Mouse (Mus musculus) thymus, adult 18-20 months (tissue): ENCODE measurements around the gene Wnt10a.
A peak's percentile ranks its signal among the peaks of the same experiment; 100 is the strongest.

Source experiments
- DNase-seq, 2 experiments: peaks; one replicate each; pipeline ENCODE4 v3.0.0; 2022; ENCODE audit warnings: mixed read lengths in 2 of 2

Wnt10a gene

DNA sequence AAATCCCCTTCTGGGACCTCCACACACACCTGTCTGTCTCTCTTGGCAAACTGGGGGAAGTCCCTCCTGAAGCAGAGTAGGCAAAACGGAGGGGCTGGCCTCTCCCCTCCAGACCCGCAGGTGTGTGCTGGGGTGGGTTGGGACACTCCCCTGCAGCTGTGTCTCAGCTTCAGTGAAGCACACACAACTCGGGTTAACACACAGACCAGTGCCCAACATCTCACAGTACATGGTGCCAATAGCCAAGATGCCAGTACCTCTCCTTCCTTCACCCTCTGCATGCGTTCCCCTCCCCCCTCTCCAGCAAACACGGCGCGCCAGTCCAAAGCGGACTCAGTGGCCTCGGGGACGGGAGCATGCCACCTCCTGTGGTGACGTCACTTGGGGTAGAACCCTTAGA is at the start of gene Wnt10a:
TSS of gene Wnt10a (plus strand) at position 268 of the 400 bp plus-strand sequence.
- DNase-seq, result no peak

GRCm38 (mm10) chr1:74747335-74747734 is 44.0 kb upstream of the Wnt10a start:
- DNase-seq, result no peak

GRCm38 (mm10) chr1:74748643-74749271 is 42.6 kb upstream of the Wnt10a start, which contains the start of gene Prkag3:
TSS of gene Prkag3 (minus strand) at chr1:74749221.
- DNase-seq, result peak in 1 of 2 experiments; percentile 17

GRCm38 (mm10) chr1:74749301-74749700 is 42.0 kb upstream of the Wnt10a start:
- DNase-seq, result no peak

- DNase-seq, result no peak
Observed at GRCm38 (mm10) chr1:74750683-74751082, 40.6 kb upstream of the Wnt10a start.

GRCm38 (mm10) chr1:74752150-74752549 is 39.2 kb upstream of the Wnt10a start:
- no peak for DNase-seq

- DNase-seq, result no peak
Observed at GRCm38 (mm10) chr1:74752833-74753232, 38.5 kb upstream of the Wnt10a start.

GRCm38 (mm10) chr1:74753266-74753974 is 37.9 kb upstream of the Wnt10a start:
- DNase-seq, result no peak

DNA sequence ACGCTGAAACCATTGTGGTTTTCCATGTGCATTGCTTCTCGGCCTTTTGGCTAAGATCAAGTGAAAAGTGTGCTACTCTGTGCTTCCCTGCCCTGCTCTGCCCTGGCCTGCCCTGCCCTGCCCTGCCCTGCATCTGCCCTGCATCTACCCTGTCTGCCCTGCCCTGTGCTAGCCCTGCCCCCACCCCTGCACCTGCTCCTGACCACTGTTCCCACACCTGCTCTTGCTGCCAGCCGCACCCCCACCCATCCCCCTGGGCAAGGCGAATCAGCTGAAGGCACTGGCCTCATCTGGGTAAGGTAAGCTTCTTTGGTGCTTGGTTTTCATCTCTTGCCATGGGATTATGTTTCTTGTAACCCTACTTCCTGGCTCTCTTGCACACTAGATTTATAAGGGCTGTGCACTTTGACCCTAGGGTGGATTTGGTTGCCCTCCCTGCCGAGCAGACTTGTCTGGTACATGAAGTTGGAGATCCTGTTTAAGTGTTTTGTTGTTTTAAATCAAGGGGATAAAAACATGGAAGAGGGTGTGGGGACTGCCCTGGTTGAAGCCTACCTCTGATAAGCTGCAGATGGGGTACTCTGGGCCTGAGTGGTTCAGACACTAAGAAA is 37.0 kb upstream of the Wnt10a start:
- DNase-seq, result peak; percentile 16 to 24

GRCm38 (mm10) chr1:74759773-74760172 is 31.5 kb upstream of the Wnt10a start:
- no peak for DNase-seq

- no peak for DNase-seq
Observed at GRCm38 (mm10) chr1:74763081-74763480, 28.2 kb upstream of the Wnt10a start.

DNA sequence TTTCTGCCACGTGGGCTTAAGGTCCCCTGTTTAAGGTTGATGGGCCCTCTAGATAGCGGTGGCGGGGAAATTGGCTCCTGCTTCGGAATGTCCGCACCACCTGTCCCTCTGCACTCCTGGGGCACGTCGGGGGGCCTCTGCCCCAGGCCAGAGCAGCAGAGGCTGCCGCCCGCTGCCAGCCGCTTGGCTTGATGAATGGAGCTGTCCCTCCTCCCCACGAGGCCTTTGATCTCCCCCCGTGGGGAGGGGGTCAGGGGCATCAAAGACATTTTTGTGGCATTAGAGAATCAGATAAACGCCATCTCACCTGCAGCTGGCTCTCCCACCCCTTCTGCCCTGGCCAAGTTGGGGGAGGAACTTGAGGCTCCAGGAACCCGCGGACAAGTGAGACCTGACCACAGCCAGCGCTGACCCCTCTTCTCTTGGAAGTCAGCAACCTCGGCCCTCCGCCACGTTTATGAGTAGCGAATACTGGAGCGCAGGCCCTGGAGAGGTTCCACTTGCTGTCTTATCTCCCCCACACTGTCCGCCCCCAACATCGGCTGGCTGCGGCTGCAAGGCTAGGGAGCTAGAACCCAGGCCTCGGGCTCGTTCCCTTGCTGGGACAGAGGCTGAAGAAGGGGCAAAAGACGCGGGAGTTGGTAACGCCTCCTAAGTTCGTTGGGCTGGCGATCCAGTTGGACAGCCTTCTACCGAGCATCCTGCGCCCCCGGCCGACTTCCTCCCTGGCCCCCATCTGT is 20.4 kb upstream of the Wnt10a start:
- DNase-seq, result no peak

GRCm38 (mm10) chr1:74771467-74771844 is 19.9 kb upstream of the Wnt10a start:
- no peak for DNase-seq

GRCm38 (mm10) chr1:74771845-74771930 is 19.6 kb upstream of the Wnt10a start, which contains the start of gene Wnt6:
TSS of gene Wnt6 (plus strand) at chr1:74771892.
- no peak for DNase-seq

GRCm38 (mm10) chr1:74771931-74772620 is 19.2 kb upstream of the Wnt10a start:
- DNase-seq, result no peak

DNA sequence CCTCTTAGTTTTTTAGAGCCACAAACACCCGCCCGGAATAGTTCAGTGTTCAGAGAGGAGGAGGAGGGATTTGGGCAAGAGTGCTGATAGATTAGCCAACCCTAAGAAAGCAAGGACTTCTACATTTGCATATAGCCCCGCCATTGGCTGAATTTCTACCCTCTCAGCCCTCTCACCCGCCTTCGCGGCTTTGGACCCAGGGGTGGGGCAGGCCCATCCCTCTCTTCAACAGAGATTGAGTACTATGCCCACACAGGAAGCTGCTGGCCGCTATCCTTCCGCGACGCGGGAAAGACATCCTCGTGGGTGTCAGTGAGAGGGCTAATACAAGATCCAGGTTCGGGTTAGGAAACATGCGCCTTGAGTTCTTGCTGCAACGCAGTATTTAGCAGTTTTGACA is 18.2 kb upstream of the Wnt10a start:
- peak; percentile 42 to 49 for DNase-seq

DNA sequence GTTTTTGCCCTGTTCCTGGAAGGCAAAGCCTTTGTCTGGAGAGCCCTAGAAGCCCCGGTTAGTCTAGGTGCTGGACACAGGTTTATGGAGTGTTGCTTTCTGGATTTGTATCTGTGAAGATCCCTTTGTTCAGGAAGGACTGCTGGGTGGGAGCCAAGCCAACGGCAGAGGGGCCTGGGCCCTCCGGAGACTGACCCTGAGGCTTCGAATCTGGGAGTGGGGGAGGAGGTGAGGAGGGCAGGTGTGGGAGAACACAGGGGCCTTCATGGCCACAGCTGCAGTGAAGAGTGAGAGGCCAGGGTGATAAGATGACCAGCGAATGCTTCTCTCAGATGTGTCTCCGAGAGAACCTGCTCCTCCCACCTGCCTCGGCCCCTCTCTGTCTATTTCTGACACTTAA is 17.3 kb upstream of the Wnt10a start:
- DNase-seq, result no peak

- DNase-seq, result no peak
Observed at GRCm38 (mm10) chr1:74775816-74776215, 15.5 kb upstream of the Wnt10a start.

- DNase-seq, result no peak
Observed at GRCm38 (mm10) chr1:74778934-74779486, 12.3 kb upstream of the Wnt10a start.

DNA sequence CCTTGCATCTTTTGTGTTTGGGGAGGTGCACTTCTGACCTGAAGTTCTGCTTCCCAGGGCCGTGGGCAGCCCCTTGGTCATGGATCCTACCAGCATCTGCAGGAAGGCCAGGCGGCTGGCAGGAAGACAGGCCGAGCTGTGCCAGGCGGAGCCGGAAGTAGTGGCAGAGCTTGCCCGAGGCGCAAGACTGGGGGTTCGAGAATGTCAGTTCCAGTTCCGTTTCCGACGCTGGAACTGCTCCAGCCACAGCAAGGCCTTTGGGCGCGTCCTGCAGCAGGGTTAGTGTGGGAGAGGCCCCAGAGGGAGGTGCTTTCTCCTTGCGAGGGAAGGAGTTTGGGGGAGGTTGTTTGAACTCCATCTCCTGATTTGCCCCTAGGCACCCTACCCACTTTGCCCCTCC is 9.3 kb upstream of the Wnt10a start:
- DNase-seq, result no peak

GRCm38 (mm10) chr1:74783554-74783953 is 7.8 kb upstream of the Wnt10a start:
- no peak for DNase-seq

GRCm38 (mm10) chr1:74784041-74784759 is 7.1 kb upstream of the Wnt10a start:
- DNase-seq, result no peak
